Mouse (Mus musculus) lung, adult 2 months (tissue): ENCODE measurements around the gene Spa17.

ENCODE experiments used
- CTCF ChIP-seq: fragments of 200-500 bp; IDR thresholded peaks from 2 replicates; pipeline ENCODE4 v1.5.1; 2011; ENCODE audit warnings: mild to moderate bottlenecking, low read length, control low read depth; ENCODE audit not compliant: insufficient read depth
- POLR2A ChIP-seq: fragments of 200-500 bp; IDR thresholded peaks from 2 replicates; pipeline ENCODE4 v1.6.1; 2011; ENCODE audit warnings: low read depth, mild to moderate bottlenecking, control low read depth, low read length, borderline replicate concordance; ENCODE audit errors: extremely low read depth

GRCm38 (mm10) chr9:37569231-37569835 lies 44.2 kb downstream of the Spa17 start:
- TF ChIP-seq POLR2A (no peak), CTCF (no peak)
